Mouse (Mus musculus) urinary bladder, postnatal 36 days (tissue): Measurements from ENCODE around the gene Get4.
A peak's percentile ranks its signal among the peaks of the same experiment; 100 is the strongest.

Source experiments
- DNase-seq, 2 experiments: peaks; one replicate each; pipeline ENCODE4 v3.0.0; 2022; ENCODE audit warnings: low spot score in 2 of 2, mixed read lengths in 1 of 2

Gene Get4

DNA sequence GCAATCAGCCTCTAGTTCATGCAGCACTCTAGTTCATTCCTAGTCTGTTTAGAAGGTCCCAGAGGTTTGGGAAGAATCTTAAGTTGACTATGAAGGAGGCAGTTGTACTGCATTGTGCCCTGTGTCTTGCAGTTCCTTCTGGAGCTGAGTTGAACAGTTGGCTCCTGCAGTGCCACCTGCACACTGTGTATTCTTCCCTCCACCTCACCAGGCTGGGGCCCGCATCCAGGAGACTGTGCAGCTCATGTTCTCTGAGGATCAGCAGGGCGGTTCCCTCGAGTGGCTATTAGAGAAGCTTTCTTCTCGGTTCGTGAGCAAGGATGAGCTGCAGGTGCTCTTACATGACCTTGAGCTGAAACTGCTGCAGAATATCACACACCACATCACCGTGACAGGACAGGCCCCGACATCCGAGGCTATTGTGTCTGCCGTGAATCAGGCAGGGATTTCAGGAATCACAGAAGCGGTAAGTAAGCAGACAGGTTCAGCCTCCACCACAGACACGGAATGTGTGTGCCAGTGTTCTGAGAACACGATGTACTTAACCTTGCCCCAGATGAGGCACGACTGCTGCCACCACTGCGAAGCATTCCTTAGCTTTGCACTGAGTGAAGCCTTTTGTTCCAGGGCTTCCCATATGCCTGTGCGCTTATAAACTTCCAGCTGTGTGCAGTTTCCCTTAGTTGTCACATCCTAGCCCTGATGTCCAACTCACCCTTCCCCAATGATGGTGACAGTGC is 10.9 kb upstream of the Get4 start:
- DNase-seq, result peak in 1 of 2 experiments; percentile 26

GRCm38 (mm10) chr5:139243384-139243783 is 8.7 kb upstream of the Get4 start:
- DNase-seq, result no peak

GRCm38 (mm10) chr5:139247767-139248166 is 4.4 kb upstream of the Get4 start:
- DNase-seq, result no peak

- no peak for DNase-seq
Measured at GRCm38 (mm10) chr5:139248846-139249245, 3.3 kb upstream of the Get4 start.

GRCm38 (mm10) chr5:139251279-139251678 is 845 bp upstream of the Get4 start:
- DNase-seq, result no peak

DNA sequence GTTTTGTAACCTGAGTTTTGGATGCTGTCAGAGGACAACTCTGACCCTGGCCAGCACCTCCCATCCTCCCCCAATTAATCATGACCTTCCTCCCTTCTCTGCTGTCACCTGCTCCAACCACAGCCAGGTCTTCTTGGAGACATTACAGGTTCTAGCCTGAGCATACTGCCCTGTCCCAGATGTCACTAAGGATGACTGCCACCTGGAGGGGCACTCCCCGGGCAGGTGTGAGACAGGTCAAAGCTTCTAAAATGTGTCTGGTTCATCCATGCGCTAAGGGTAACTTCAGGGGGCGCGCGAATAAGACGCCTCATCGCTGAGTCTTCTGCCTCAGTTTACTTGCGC is 416 bp upstream of the Get4 start:
- DNase-seq, result no peak

DNA sequence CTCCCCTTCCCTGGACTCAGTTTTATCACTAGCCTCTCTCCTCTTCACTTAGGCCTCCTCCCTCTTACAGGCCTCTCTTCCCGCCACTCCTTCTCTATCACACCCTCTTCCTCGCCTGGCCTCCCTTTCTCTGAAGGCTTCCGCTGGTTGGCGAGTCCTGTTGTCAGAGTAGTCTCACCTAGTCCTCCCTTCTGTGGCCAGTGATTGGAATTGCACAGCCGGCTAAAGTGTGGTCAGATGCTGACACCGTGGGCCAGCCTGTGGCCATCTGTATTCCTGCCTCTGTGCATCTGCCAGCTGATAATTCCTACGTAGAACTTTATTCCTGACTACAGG is 754 bp downstream of the Get4 start:
- no peak for DNase-seq

- DNase-seq, result peak; percentile 23 to 33
Measured at GRCm38 (mm10) chr5:139253301-139253741, 1.2 kb downstream of the Get4 start.

GRCm38 (mm10) chr5:139254938-139255337 is 2.8 kb downstream of the Get4 start:
- DNase-seq, result no peak

- DNase-seq, result no peak
Measured at GRCm38 (mm10) chr5:139255777-139256176, 3.7 kb downstream of the Get4 start.

DNA sequence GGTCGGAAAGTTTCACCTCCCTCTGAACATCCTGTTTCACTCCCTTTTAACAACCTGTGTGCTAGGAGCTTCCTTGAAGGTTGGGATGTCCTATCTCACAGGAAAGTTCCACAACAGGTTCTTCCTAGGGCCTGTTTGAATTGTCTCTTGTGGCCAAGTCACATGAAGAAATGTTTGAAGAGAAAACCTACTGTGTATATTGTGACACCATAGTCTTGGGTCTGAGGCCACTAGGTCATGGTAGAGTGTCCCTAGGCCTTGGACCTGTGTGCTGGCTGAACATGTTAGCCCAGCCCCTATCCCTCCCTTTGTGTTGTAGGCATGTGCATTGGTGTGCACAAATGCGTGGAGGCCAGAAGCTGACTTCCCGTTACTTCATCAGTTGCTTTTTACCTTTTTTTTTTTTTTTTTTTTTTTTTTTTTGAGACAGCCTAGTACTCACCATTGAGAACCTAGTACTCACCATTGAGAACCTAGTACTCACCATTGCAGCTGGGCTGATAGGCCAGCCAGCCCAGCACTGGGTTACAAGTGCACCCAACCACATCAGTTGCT is 4.2 kb downstream of the Get4 start:
- no peak for DNase-seq

GRCm38 (mm10) chr5:139257265-139257664 is 5.1 kb downstream of the Get4 start:
- no peak for DNase-seq

DNA sequence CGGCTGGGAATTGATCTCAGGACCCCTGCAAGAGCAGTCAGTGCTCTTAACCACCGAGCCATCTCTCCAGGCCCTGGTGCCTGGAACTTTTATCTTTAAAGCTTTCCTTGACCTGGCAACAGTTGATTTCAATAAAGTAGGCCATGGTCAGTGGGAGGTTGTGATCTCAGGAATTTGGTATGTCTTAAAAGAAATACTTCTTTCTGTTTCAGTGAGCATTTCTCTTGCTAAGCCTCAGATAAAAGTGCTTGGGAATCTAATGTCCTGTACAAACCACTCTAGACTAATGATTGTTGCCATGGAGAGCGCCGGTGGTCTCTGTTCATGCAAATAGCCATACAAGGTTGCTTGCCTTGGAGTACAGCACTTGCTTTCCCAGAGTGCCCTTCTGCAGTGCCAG is 5.7 kb downstream of the Get4 start:
- DNase-seq, result no peak

DNA sequence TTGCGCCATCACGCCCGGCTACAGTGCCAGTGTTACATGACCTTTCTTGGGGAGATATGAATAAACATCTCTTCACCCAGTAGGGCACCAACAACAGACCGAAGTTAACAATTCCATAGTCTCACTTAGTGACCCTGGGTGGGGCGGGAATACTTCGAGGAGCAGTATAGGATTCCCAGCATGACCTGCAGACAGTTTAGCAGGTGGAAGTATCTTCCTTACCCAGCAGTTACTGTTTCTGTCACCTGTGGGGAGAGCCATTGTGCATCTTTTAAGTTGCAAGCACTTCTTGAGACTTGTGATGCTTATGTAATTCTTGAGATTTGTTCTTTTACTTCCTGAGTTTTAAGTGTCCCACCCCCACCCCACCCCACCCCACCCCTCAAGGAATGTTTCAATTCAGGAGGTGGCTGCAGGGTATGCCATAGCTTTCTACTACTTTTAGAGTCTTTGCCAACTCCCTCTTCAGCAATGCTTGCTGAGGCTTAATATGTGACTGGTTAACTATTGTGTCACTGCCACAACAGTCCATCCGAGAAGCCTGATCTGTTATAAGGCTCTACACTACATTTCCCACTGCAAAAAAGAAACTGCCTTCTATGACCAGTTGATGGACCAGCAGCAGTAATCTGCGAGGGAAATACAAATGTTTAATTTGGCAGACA is 6.4 kb downstream of the Get4 start:
- no peak for DNase-seq

GRCm38 (mm10) chr5:139259853-139260252 is 7.7 kb downstream of the Get4 start:
- DNase-seq, result peak in 1 of 2 experiments; percentile 28

DNA sequence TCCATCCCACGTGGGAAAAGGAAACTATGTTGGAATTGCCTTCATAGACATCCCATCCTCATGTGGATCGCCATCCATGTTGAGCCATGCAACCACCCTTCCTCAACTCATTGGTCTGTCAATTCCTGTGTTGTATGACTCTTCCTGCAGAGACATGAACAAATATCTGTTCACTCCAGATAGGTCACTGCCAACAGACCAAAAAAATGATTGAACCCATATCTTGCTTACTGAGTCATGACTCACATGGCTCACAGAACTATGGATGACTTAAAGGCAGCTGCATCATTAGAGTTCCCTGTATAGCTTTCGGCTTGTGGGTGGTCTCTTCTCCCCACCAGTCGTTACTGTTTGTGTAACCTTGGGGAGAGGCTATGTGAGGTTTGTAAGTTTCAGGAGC is 9.3 kb downstream of the Get4 start:
- no peak for DNase-seq

DNA sequence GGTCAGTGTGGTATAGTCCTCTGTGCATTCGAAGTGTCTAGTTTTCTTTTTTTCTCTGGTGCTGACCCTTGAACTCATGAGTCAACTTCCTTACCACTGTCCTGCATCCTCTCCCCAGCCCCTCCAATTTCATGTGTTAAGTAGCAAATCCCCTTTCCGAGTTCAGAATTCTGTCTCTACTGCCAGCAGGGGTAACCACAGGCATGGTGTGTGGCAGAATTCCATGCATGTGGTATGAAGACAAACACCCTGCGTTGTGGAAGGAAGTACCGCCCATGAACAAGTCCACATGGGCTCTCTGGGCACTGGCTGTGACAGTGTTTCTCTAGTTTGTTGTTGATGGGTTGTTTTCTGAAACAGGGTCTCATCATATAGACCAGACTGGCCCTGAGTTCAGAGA is 15.5 kb downstream of the Get4 start:
- no peak for DNase-seq

- peak in 1 of 2 experiments; percentile 35 for DNase-seq
Measured at GRCm38 (mm10) chr5:139270806-139271521, 18.8 kb downstream of the Get4 start.

GRCm38 (mm10) chr5:139271994-139272554 is 19.9 kb downstream of the Get4 start:
- no peak for DNase-seq

GRCm38 (mm10) chr5:139277287-139277686 is 25.2 kb downstream of the Get4 start:
- DNase-seq, result no peak

GRCm38 (mm10) chr5:139281373-139282112 is 29.4 kb downstream of the Get4 start:
- DNase-seq, result no peak

DNA sequence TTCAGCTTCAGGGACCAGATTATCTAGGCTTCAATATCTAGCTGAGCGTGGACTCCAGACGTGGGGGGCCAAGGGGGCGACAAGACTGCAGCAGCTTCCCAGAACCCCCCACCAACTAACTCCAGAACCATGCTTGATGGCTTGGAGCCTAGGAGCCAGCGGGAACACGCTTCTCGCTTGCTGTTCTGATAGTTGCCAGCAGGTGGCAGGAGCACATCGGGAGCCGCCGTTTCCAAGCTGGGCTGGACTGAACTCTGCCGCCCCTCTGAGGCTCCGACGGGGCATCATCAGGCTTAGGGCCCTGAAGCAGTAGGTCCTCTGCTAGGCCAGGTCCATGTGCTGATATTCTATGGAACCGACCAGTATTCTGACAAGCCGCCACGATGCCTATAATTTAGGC is 30.1 kb downstream of the Get4 start:
- DNase-seq, result peak; percentile 83 to 86
